23 mouse cellular contexts compared by ENCODE assay signal in genomic region chr4:129927091-129927490, GRCm38 (mm10). TPM values are rescaled to one million over a fixed set of nuclear protein-coding genes. Genes with fewer than 3 reads are reported as not detected.
DNase-seq lines count a peak whose midpoint lies in the region; ATAC-seq lines count a peak whose summit lies in the region.
"Had no signal": no experiment of that assay in that cellular context is flagged by ENCODE, and none has a peak within 500 bp of the region (broad histone marks: within the 10 kb centered on the region; RNA-seq: fewer than 3 reads in every experiment).

No protein-coding gene starts in this region.

- WGBS in heart, embryonic 11.5 days (ENCODE audit: insufficient replicate concordance) = 60% methylated on average over 3 of the region's 3 CpGs
- WGBS in heart, embryonic 15.5 days = 48% methylated on average over 3 of the region's 3 CpGs
- 88% methylated on average over 3 of the region's 3 CpGs for WGBS in midbrain, embryonic 15.5 days

- no peak for ATAC-seq in heart, embryonic 11.5 days (replicated peaks; ENCODE audit: insufficient number of reproducible peaks, low FRiP score, low TSS enrichment)
- no peak; the same call in 1 of the 2 replicates for ATAC-seq in heart, embryonic 15.5 days (replicated peaks; ENCODE audit: insufficient number of reproducible peaks, insufficient read depth, low FRiP score, low read depth)
- ATAC-seq in midbrain, embryonic 15.5 days (replicated peaks) = no peak
- ATAC-seq: CD4-positive, CD25-positive, alpha-beta regulatory T cell, adult 4 months; forebrain, embryonic 15.5 days had no signal

- no peak overlapping the region for H3K9ac ChIP-seq in heart, embryonic 11.5 days (ENCODE audit: low read depth, low read length)
- H3K9ac ChIP-seq in heart, embryonic 15.5 days = no peak overlapping the region
- no peak overlapping the region for H3K9ac ChIP-seq in midbrain, embryonic 15.5 days
- H3K9ac ChIP-seq: embryonic facial prominence, embryonic 12.5 days; forebrain, embryonic 15.5 days; hindbrain, embryonic 15.5 days had no signal

- H3K4me3 ChIP-seq in heart, embryonic 11.5 days (ENCODE audit: low read depth, low read length) = no peak overlapping the region
- no peak overlapping the region for H3K4me3 ChIP-seq in heart, embryonic 15.5 days
- no peak overlapping the region for H3K4me3 ChIP-seq in midbrain, embryonic 15.5 days
- H3K4me3 ChIP-seq: embryonic facial prominence, embryonic 12.5 days; forebrain, embryonic 15.5 days; hindbrain, embryonic 15.5 days had no signal

- H3K27ac ChIP-seq in heart, embryonic 11.5 days (ENCODE audit: low read depth, low read length) = peak overlapping the region; percentile 80
- H3K27ac ChIP-seq in heart, embryonic 15.5 days = peak overlapping the region; percentile 98
- H3K27ac ChIP-seq in midbrain, embryonic 15.5 days = no peak overlapping the region
- H3K27ac ChIP-seq: embryonic facial prominence, embryonic 12.5 days; forebrain, embryonic 15.5 days; hindbrain, embryonic 15.5 days had no signal

- peaks cover 3% of the 10 kb centered on the region; the same call in 1 of the 2 replicates for H3K9me3 ChIP-seq in heart, embryonic 11.5 days (replicated peaks; ENCODE audit: control insufficient read depth, low read length)
- H3K9me3 ChIP-seq in heart, embryonic 15.5 days (replicated peaks) = no peaks in the 10 kb centered on the region
- no peaks in the 10 kb centered on the region for H3K9me3 ChIP-seq in midbrain, embryonic 15.5 days
- H3K9me3 ChIP-seq: embryonic facial prominence, embryonic 12.5 days; forebrain, embryonic 15.5 days; G1E; hindbrain, embryonic 15.5 days had no signal

- H3K36me3 ChIP-seq in heart, embryonic 11.5 days (ENCODE audit: control insufficient read depth, insufficient read depth, low read length) = no peaks in the 10 kb centered on the region
- no peaks in the 10 kb centered on the region for H3K36me3 ChIP-seq in heart, embryonic 15.5 days
- H3K36me3 ChIP-seq in splenic B cell, adult 2 months (ENCODE audit: control insufficient read depth, insufficient read depth, low read length, poor library complexity, severe bottlenecking) = no peaks in the 10 kb centered on the region
- no peaks in the 10 kb centered on the region for H3K36me3 ChIP-seq in midbrain, embryonic 15.5 days (replicated peaks)
- H3K36me3 ChIP-seq: embryonic facial prominence, embryonic 12.5 days; forebrain, embryonic 15.5 days; G1E; hindbrain, embryonic 15.5 days had no signal

- H3K4me2 ChIP-seq in heart, embryonic 11.5 days = no peak overlapping the region
- no peak overlapping the region for H3K4me2 ChIP-seq in heart, embryonic 15.5 days
- H3K4me2 ChIP-seq in midbrain, embryonic 15.5 days = no peak overlapping the region
- H3K4me2 ChIP-seq: embryonic facial prominence, embryonic 12.5 days; forebrain, embryonic 15.5 days; hindbrain, embryonic 15.5 days had no signal

- H3K27me3 ChIP-seq in heart, embryonic 11.5 days (ENCODE audit: control insufficient read depth, insufficient read depth, low read length) = no peaks in the 10 kb centered on the region
- H3K27me3 ChIP-seq in heart, embryonic 15.5 days = no peaks in the 10 kb centered on the region
- no peaks in the 10 kb centered on the region for H3K27me3 ChIP-seq in splenic B cell, adult 2 months (ENCODE audit: control insufficient read depth, insufficient read depth, low read length, poor library complexity, severe bottlenecking)
- H3K27me3 ChIP-seq in midbrain, embryonic 15.5 days (replicated peaks) = 0 out of 2 replicates have a peak, but pooled peaks cover 4% of the 10 kb centered on the region
- H3K27me3 ChIP-seq: embryonic facial prominence, embryonic 12.5 days; forebrain, embryonic 15.5 days had no signal

- DNase-seq in heart, postnatal 36 days = no peak
- DNase-seq in heart, postnatal 14 days = no peak
- DNase-seq in spleen, postnatal 36 days (ENCODE audit: low spot score in 2 of 2) = peak; percentile 42 to 54
- DNase-seq in spleen, postnatal 10 days (ENCODE audit: low spot score in 2 of 2) = no peak
- DNase-seq in splenic B cell, adult 2 months (ENCODE audit: low read depth, low spot score) = peak; percentile 59
- DNase-seq: adrenal gland, postnatal 10 days; cerebellum, adult 11 months; cerebellum, adult 8-10 months; cerebellum, postnatal 14 days; embryo, embryonic 11 days; gastrocnemius, postnatal 10 days; kidney, adult 8-10 months had no signal

- intact Hi-C loops in heart, postnatal 36 days (cut with DNase I) = loop anchor here (5.0 kb wide), 1 partner anchor 50 kb away; no protein-coding TSS in a partner anchor
- intact Hi-C loops in heart, postnatal 14 days (cut with DNase I) = loop anchor here (5.0 kb wide), 2 partner anchors 50 to 75 kb away; no protein-coding TSS in a partner anchor

- H3K4me1 ChIP-seq in heart, embryonic 11.5 days (ENCODE audit: control insufficient read depth, insufficient read depth, low read length) = peaks cover 24% of the 10 kb centered on the region
- H3K4me1 ChIP-seq in heart, embryonic 15.5 days (replicated peaks) = peaks cover 41% of the 10 kb centered on the region
- H3K4me1 ChIP-seq in midbrain, embryonic 15.5 days = peaks cover 5% of the 10 kb centered on the region

RNA-seq across cellular contexts. Expression of gene Spocd1, which starts 2.0 kb away (rescaled TPM):
- polyA plus RNA-seq in heart, embryonic 11.5 days (2014; fragmentation: Nextera tagmentation; extraction: Ambion mirVana) = 0.34 and 0.38 TPM in 2 replicates
- not detected for total RNA-seq in heart, postnatal 36 days (2021)
- 0.30 and 0.31 TPM in 2 replicates for polyA plus RNA-seq in heart, embryonic 15.5 days (2015; fragmentation: Nextera tagmentation; extraction: Ambion mirVana)
- total RNA-seq in heart, postnatal 14 days (2021) = not detected
- not detected in 2 replicates for polyA plus RNA-seq in midbrain, embryonic 15.5 days (2015; fragmentation: Nextera tagmentation; extraction: Ambion mirVana)
- total RNA-seq: G1E; gastrocnemius, postnatal 10 days had no signal
- polyA plus RNA-seq: CD4-positive, CD25-positive, alpha-beta regulatory T cell, adult 4 months; forebrain, embryonic 15.5 days; G1E; gonadal fat pad, adult 2 months; hindbrain, embryonic 11.5 days; intestine, embryonic 16.5 days had no signal

RNA-seq across cellular contexts. Expression of gene Adgrb2, which starts 57.6 kb away (rescaled TPM):
- polyA plus RNA-seq in heart, embryonic 11.5 days (2014; fragmentation: Nextera tagmentation; extraction: Ambion mirVana) = 2.5 TPM in 2 replicates
- 1 to 10 TPM; 2.1 to 2.6 TPM for total RNA-seq in heart, postnatal 36 days (2021)
- 1.3 and 2.2 TPM in 2 replicates for polyA plus RNA-seq in heart, embryonic 15.5 days (2015; fragmentation: Nextera tagmentation; extraction: Ambion mirVana)
- total RNA-seq in heart, postnatal 14 days (2021) = 1 to 10 TPM; 2.2 to 2.3 TPM
- polyA plus RNA-seq in midbrain, embryonic 15.5 days (2015; fragmentation: Nextera tagmentation; extraction: Ambion mirVana) = 19.4 and 23.6 TPM in 2 replicates
- polyA plus RNA-seq: G1E had no signal

Comparison
In these comparisons a context has a peak if more than half of its experiments do, and no peak if none do; other contexts are left out.
1. DNase-seq: peak in spleen, postnatal 36 days (2 of 2) and splenic B cell, adult 2 months (single experiment); none in heart, postnatal 36 days (0 of 2), heart, postnatal 14 days (0 of 2) and spleen, postnatal 10 days (0 of 2).